Mouse (Mus musculus) urinary bladder, postnatal 36 days (tissue): ENCODE measurements around the gene Fam19a1.

Source experiments
- DNase-seq, 2 experiments: peaks; one replicate each; pipeline ENCODE4 v3.0.0; 2022; ENCODE audit warnings: low spot score in 2 of 2, mixed read lengths in 1 of 2

Gene Fam19a1

DNA sequence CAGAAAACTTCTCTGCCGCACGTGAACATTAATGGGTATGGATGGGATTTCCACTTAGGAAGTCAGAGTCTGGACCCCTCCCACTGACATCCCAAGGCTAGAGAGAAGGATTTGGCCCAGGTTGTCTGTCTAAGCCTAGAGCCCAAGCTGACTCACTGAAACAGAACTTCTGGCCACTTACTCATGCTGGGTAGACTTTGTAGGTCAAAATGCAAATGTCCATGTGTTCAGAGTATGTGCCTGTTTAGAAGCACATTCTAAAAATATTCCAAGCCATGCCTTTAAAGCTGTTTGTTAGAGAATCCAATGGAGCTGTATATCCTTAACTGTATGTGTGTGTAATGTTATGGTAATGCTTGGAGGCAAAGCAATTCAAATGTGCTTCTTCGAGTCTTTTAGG is 145.7 kb downstream of the Fam19a1 start:
- DNase-seq = no peak

DNA sequence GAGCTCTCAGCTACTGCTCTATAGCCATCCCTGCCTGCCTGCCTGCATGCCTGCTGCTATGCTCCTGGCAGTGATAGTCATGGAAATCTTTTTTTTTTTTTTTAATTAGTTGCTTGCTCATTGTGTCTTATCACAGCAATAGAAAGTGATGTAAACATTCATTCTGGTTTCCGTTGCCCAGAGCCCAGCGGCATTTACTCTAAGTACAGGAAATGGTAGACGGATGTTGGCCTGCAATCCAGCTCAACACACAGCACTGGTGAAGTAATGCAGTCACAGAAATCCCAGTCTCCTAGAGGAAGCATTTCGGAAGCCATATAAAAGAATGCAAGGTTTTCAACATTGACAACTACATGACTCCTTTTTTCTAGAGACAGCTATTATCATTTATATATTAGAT is 153.5 kb downstream of the Fam19a1 start:
- DNase-seq = no peak

DNA sequence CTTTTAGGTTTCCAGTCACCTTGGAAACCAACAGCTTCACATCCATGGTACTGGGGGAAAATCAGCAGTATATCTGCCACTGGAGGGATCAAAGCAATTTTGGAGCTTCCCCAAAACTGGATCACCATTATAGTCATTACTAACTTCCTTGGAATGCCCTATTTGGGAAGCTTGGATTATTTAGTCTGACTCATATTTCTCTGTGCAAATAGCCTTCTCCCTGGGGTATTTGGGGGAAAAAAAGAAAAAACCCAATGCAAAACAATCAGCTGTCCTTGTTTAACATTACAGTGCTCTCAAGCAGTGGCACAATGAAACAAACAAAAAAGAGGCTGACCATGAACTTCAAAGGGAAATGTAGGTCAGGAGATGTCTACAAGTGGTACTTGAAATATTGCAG is 155.8 kb downstream of the Fam19a1 start:
- no peak for DNase-seq

DNA sequence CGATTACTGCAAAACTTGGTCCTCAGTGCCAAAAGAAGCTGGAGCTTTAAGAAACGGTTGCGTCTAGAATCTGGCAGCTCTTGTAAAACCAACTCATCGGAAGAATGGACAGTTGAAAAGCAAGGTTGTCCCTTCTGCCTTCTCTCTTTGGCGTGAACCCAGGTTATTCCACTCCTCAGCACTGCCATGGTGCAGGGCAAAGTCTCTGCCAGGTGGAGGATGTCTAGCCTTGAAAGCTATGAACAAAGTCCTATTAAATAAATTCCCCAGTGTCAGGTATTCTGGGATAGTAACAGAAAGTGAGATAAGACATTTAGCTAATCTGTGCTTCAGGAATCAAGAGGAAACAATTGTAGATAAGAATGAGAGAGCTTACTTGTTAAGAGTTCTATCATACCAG is 157.5 kb downstream of the Fam19a1 start:
- DNase-seq = no peak

DNA sequence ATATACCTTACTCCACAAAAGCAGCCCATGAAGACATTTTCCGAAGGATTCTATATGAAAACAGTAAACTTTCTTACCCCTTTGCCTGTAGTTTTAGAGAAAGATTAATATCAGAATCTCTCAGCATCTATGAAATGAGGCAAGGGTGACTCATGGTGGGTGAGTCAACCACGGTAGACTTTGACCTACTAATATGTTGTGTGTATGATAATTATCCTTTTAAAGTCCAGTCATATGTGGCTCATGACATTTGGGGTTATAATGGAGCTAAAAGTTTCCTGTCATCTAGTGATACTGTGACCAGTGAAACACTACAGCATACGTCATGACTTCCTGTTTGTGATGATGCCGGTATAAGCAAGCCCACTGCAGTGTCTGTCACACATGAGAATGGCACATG is 170.8 kb downstream of the Fam19a1 start:
- no peak for DNase-seq

DNA sequence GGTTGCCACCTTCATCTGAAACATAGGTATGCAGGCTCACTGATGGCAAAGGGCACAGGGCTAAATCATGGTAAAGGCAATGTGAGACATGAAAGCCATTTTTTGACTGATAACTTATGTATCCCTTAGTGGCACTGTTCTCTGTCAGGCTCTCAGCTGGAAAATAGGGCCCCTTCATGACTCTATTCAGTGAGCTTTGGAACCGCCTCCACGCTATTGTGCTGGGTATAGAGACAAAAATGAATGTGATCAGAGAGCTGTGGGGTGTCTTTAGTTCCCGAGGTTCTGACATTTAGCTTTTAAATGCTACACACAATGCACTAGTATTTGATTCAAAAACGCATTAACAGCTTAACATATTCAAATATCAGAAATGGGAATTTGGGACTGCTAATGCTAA is 171.6 kb downstream of the Fam19a1 start:
- no peak for DNase-seq

DNA sequence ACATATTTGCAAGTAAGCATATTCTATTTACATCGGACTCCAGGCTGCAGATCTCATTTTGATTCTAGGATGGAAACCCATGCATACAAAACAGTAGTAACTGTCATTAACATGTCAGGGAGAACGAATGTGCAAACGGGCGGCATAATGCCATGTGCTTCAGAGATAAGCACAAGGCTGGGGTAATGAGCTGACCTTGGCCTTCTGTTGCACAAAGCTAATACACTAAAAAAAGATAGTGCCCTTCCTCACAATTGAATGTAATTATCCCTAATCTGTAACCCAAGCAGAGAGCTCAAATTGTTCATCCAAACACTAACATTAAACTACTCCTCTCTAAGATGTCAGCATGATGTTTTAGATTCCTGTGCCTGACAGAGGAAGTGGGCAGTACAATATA is 173.3 kb downstream of the Fam19a1 start:
- no peak for DNase-seq

DNA sequence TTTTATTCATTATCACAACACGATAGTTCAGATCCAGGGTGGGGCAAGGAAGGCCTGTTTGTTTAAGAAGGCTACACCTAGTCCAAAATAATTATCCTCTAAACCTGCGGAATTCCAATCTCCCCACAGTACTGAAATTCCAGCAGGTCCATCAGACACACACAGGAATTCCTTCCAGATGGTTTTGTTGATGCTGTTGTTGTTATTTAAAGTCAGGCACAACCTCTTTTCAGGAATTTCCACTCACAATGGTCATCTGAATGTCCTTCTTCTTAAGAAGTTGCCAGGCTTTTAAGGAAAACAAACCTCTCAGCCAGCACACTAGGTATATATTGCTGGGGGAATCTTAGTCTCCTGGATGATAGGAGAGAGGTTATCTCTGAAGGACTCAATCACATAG is 174.4 kb downstream of the Fam19a1 start:
- DNase-seq = no peak

DNA sequence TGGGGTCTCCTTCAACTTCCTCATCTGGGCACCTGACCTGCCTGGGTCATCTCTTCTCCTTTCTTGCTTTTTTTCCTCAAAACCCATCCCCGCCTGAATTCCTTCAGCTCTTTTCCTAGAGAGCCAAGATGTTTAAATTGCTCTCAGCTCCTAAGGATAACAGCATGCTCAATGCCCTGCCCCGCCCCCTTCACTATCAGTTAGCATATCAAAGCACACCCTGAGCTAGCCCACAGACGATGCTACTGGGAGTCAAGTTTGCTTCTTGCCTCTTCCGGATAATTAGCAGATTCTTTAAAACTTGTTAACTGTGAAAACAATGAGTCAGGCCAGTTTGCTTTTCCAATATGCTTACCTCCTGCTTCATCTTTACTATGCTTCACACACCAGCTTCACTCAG is 176.7 kb downstream of the Fam19a1 start:
- DNase-seq = no peak

DNA sequence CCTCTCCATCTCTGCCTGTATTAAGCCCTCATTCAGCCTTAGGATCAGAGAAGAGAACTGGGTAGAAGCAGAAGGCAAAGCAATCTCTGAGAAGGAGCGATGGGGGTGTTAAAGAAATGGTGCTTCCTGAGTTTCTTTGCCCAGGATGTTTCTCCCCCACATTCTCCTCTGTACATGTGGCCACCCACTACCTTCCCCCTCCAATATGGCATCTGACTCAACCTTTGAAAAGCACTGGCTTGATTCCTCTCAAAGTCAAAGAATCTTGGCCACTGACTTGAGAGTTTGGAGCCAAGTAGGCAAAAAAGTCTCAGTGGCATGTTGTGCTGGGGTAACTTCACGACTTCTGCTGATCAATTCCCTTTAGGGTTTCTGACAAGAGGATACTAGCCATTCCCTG is 234.5 kb downstream of the Fam19a1 start:
- DNase-seq = no peak

DNA sequence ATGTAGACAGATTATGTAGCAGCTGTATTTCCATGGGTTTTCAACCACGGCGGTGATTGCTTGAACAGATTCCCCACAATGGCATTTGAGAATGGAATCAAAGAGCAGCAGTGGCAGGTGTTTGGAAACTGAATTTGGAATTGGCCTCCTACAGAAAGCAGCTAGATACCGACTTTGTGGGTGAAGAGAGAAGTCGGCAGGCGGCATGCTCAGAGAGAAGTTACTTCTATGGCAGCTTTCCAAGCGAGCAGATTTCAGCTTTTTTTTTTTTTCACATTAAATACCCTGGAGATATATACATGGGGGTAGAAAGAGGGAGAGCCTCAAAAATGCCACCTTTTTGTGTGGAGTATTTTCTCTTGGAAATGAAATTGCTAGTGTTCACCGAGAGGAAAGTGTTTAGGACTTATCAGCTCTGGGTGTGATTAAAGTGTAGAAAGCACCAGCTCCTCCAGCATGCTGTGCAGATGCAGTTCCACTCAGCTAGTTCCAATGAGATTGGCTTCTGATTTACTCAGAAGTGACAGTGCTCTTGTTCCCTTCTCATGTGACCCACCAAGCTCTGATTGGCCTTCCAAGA is 236.6 kb downstream of the Fam19a1 start:
- DNase-seq = no peak

DNA sequence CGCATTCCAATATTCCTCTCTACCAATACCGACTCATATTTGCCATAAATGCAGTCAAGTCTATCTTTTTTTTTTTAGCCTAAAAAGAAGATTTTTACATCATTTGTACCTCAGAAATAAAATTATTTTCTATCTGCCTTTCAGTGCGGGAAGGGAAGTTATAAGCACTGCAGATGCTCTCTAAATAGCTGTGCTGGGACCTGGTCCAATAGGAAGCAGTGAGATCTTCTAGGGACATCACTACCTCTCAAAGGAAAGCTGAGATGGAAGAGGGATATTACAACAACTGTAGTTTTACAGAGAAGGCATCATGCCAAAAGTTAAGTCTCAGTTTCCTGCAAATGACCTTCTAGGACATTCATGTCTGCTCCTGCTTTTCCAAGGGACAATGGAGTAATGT is 256.6 kb downstream of the Fam19a1 start:
- DNase-seq = no peak

DNA sequence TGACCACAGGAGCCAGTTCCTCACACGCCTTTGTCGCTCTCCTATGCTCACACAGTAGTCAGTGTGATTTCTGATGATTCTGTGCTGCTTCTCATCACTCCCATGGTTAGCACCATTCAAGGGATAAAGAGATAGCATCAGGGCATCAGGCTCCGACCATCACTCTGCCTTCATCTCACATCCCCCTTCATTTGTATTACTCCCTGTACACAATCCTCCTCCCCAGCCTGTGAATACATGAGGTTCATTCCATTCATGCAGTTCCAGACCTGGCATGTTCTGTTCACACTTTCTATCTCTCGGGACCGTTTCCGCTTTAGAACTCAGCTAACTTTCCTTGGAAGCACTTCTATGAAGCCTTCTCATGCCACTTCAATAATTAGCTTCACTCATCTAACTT is 259.9 kb downstream of the Fam19a1 start:
- no peak for DNase-seq

DNA sequence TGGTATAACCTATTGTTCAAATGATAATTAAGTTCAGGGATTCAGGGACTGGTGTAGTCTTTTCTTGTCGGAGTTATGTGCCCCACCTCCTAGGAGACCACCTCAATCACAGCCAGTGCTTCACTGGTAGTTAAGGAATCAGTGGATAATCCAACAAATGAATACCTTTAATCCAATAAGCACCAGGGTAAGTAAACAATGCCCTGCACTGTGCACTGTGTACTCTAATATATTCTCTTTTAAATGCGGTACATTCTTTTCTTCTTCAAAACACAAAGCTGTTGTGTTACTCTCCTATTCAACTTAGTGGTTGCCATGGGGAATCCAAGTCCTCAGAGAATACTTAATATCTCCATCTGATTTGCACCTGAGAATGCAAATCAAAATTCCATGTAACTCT is 260.3 kb downstream of the Fam19a1 start:
- no peak for DNase-seq

DNA sequence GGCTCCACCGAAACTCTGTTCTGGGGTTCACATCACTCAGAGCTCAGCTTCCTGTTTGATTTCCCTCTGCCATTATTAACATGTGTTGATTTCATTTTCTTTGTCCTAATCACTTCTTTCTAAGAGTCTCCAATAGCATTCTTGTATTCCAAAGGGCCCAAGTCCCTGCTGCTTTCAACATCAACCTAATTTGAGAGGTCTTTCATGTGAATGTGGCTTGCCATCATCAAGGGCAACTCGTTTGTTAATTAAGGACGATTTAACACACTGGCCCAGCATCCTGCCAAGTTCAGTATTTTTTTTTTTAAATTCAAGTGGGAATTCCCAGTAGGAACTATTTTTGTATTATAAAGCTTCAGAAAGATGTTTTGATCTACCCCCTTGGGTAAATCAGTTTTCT is 263.8 kb downstream of the Fam19a1 start:
- no peak for DNase-seq

DNA sequence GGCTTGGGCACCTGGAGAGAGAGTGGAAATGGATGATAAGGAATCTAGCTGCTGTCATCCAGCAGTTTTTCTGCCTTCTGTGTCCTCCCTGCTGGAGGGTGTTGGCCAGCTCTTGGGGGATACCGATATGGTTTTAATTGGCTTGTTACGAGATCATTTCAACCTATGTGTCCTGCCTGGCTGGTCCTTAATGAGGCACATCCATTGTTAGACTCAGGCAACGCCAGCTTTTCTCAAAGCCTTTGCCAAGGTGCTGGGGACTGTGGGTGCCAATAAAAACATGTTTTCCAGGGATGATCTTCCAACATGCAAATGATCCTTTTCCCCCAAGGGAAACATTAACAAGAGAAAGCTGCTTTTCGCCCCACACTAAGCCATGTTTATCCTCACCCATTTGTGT is 266.3 kb downstream of the Fam19a1 start:
- no peak for DNase-seq

DNA sequence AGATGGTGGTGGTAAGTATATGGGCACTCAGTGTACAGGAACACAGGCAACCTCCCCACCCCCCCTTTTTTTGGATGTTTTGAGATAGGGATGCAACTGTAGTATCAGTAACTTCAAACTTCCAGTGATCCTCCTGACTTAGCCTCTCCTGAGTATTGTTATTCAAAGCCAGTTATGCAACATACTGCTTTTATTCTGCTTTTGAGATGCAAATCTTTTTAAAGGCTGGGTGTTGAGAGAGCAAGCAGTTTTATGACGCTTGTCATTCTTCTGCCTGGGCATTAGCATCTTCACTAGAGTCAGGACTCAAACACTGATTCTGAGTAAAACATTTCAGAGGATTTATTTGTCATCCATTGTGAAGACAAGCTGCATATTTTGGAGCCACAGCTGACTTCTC is 271.5 kb downstream of the Fam19a1 start:
- no peak for DNase-seq

DNA sequence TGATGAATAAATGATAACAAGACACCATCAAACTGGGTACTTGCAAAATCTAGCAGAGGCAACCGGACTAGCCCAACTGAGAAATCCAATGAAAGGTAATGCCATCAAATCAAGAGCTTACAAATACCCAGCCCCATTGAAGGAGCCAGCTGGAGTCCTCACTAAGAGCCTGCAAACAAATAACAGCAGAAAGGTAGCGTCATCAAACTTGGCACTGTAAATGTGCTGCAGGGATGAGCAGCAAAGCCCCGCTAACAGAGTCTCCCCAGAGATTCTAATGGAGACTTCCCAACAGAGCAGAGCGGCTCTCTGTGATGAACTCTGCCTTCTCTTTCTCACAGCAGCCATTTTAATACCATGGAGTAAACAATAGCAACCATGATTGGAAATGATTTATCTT is 305.9 kb downstream of the Fam19a1 start:
- no peak for DNase-seq

DNA sequence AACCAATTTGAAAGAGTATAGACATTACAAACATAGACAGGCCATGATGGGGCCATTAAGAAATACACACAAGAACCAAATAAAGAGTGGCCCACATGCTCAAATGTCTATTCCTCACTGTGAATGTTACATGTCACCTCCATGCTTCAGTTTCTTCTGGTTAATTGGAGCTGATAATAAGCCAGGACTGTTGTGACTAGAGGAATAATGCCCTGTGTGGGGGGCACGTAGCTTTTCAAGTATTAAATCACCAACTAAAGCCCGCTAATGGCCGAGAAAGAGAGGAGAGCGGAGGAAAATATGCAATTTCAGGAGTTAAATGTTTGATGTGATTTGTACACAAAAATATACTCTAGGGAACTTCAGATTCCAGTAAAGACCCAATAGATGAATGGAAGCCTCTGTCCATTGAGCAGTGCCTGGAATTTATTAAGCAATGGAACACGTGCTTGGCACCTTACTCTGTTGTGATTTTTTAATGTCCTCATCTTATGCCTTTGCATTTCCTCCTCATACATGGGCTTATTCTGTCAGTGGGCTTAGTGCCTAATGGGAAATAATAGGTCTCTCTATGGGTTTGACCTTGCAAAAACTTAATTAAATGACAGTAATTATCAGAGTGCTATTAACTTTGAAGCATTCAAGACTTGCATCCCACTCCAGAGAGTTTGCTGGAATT is 306.9 kb downstream of the Fam19a1 start:
- no peak for DNase-seq

DNA sequence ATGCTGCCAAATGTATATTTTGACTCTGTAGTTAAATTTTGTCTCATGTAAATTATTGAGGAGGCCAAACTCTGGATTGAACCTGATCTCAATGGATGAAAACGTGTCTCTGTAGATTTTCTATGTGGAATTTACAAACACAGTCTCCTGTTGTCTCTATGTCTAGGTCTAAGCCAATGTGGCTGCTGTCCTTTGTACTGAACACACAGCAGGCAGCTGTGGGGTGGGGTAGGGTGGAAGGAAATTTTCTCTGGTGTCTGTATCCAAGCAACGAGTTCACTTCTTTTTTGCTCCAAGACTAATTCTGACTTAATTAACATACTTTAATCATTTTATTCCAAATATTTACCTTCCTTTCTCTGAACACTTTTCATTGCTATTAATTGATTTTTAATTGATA is 307.6 kb downstream of the Fam19a1 start:
- DNase-seq = no peak

DNA sequence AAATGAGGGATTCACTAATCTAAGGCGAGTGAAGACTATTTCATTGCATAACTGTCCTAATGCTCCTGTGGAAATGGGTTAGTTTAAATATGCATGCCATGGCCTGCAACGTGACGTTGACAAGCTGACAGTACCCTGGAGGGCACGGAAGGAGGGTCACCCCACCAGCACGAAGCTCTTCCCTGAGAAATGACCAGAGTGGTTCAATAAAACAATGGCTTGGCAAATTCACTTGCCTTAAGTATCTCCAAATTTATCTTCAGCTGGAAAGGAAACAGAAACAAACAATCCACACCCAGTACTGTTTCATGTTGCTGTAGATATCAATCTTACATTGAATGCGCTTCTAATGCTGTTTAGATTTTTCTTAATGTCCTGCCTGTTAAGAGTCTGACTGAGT is 316.4 kb downstream of the Fam19a1 start:
- DNase-seq = no peak

DNA sequence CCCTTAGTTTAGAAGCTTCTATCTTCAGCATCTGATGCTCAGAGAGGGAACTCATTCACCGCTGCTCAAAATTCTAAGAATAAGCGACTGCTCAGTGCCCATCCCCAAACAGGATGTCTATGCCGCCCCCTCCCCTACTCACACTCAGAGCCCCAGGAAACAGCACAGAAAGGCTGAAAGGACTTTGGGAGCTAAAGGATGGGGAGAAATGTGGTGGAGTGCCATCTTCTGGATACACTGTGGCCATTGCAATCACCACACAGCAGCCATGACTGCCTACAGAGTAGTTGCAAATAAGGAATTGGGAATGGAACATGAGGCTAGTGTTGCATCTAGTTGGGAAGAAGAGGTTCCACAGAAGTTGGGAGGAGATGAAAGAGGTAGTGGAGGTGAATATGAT is 319.4 kb downstream of the Fam19a1 start:
- no peak for DNase-seq

DNA sequence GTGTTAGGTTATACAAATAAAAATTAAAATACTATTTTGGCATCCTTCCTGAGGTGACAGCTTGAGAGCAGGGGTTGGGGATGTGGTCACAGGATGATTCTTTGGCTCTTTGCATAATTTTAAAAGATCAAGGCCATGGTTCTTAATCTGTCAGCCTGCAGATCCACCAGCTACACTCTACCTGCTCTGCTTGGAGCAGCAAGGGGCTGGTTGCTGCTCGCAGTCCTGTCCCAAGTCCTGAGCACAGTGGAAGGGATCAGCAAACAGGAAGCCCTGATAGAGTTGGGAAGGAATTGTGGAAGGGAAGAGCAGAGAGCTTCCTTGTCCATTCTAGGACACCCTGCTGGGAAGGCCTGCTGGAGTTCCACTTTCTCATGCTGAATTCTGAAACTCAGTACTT is 320.9 kb downstream of the Fam19a1 start:
- no peak for DNase-seq

DNA sequence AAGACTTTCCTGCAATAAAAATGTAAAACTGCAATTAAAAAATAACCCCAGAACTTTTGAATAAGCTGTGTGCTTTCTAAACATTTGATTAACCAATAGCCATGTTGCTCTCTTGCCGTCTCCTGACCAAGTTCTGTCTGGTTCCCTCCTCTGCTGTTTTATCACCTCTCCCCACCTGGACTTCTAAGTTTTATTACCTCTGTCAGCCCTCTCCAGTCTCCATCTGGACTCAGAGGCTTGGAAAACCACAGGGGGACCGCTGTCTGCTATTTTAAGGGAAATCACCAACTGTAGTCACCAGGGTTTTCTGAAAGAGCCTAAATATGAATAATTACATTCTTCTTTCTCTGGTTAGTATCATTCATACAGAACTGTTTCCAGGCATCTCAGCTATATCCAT is 322.6 kb downstream of the Fam19a1 start:
- no peak for DNase-seq
